Mouse (Mus musculus) lung, embryonic 15.5 days (tissue): ENCODE results near the gene Pla2g1b. TPM values are rescaled to one million over a fixed set of nuclear protein-coding genes. Genes with fewer than 3 reads are reported as not detected.
A peak's percentile ranks its signal among the peaks of the same experiment; 100 is the strongest.

Experiments used
- ATAC-seq: fragments of 200-750 bp; cut with Nextera tagmentation; 2 replicates; pipeline ENCODE4 v1.8.0; 2017; ENCODE audit warnings: moderate number of reproducible peaks, borderline replicate concordance; ENCODE audit not compliant: low FRiP score, low TSS enrichment; ENCODE audit errors: extremely low read depth
- H3K27ac ChIP-seq: fragments of 300-500 bp; sonication (generic); 2 replicates; pipeline ENCODE4 v1.5.1; 2015; ENCODE audit warnings: moderate library complexity, mild to moderate bottlenecking, inconsistent platforms
- H3K27me3 ChIP-seq: fragments of 300-500 bp; sonication (generic); 2 replicates; pipeline ENCODE4 v1.6.1; 2015; ENCODE audit warnings: inconsistent platforms
- H3K36me3 ChIP-seq: fragments of 300-500 bp; sonication (generic); 2 replicates; pipeline ENCODE4 v1.6.1; 2015; ENCODE audit warnings: inconsistent platforms
- H3K4me1 ChIP-seq: fragments of 300-500 bp; sonication (generic); 2 replicates; pipeline ENCODE4 v1.6.1; 2015; ENCODE audit warnings: inconsistent platforms
- H3K4me2 ChIP-seq: fragments of 300-500 bp; sonication (generic); 2 replicates; pipeline ENCODE4 v1.6.1; 2015; ENCODE audit warnings: inconsistent platforms, mild to moderate bottlenecking, moderate library complexity
- H3K4me3 ChIP-seq: fragments of 300-500 bp; sonication (generic); 2 replicates; pipeline ENCODE4 v1.5.1; 2015; ENCODE audit warnings: mild to moderate bottlenecking, inconsistent platforms
- H3K9ac ChIP-seq: fragments of 300-500 bp; sonication (generic); 2 replicates; pipeline ENCODE4 v1.6.1; 2015; ENCODE audit warnings: inconsistent platforms
- H3K9me3 ChIP-seq: fragments of 300-500 bp; sonication (generic); 2 replicates; pipeline ENCODE4 v1.6.1; 2016; ENCODE audit warnings: inconsistent platforms
- WGBS: fragments of 180-500 bp; shearing (Covaris S2); methylation state at CpG from one replicate; pipeline ENCODE4 v1.1.7; 2015; 5-methylcytosine and 5-hydroxymethylcytosine counted together
- polyA plus RNA-seq: library from polyadenylated mRNA; unstranded; fragments of >200 nt; fragmentation: Nextera tagmentation; extraction: Ambion mirVana; gene quantifications from 2 replicates; pipeline ENCODE4 v1.2.1, GENCODE M21; 2015

Gene Pla2g1b
- polyA plus RNA-seq, 1 experiment from 2014 or later: 7.0 TPM

DNA sequence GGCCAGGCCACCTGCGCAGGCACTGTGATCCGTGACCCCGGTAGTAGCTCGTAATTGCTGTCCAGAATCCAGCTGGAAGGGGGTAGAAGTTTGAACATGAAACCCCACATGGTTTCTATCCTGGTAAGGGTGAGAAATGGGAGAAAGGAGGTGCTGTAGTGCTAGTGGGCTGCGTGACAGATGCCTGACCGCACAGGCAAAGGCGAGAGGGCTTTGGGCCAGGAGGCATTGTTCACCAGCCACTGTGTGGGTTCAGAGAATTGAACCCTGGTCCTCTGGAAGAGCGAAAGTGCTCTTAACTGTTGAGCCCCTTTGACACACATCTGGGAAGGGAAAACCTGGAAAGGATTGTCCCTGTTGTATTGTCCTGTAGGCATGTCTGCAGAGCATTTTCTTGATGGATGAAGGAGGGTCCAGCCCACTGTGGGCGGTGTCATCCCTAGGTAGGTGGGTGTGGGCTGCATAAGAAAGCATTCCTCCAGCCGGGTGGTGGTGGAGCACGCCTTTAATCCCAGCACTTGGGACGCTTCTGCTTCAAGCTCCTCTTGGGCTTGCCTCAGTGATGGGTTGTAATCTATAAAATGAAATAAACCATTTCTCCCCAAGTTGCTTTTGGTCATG lies 10.2 kb downstream of the Pla2g1b start:
- ATAC-seq: peak; percentile 28; the same call in 1 of the 2 replicates
- H3K4me3 ChIP-seq: peak overlapping the region; percentile 38
- no peak overlapping the region for H3K9ac ChIP-seq
- H3K27me3 ChIP-seq: no peaks in the 10 kb centered on the region
- no peaks in the 10 kb centered on the region for H3K36me3 ChIP-seq
- peaks cover 10% of the 10 kb centered on the region for H3K4me1 ChIP-seq
- WGBS: 36% methylated on average over 12 of the region's 12 CpGs
- peak overlapping the region; percentile 58 for H3K4me2 ChIP-seq
- no peak overlapping the region for H3K27ac ChIP-seq
- no peaks in the 10 kb centered on the region for H3K9me3 ChIP-seq

DNA sequence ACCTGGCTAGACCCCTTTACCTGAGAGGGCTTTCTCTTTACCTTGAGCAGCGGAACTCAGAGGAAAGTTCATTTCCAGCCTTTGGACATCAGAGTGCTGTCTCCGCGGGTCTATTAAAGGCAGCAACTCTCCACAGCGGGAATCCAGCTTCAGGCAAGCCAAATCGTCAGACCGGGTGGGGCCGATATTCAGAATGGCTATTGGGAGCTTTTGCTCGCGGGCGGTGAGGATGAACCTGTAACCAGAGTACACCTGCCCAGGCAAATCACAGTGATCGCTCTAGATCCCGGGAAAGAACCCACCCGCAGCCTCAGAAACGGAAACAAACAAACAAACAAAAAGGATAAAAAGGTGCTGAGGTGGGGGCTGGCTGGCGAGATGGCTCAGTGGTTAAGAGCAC lies 13.5 kb downstream of the Pla2g1b start:
- Histone ChIP-seq H3K27me3 (no peaks in the 10 kb centered on the region), H3K36me3 (no peaks in the 10 kb centered on the region), H3K4me2 (no peak overlapping the region), H3K4me1 (peaks cover 19% of the 10 kb centered on the region), H3K9ac (no peak overlapping the region), H3K9me3 (no peaks in the 10 kb centered on the region), H3K4me3 (no peak overlapping the region), H3K27ac (no peak overlapping the region)
- 59% methylated on average over 15 of the region's 15 CpGs for WGBS
- no peak for ATAC-seq

DNA sequence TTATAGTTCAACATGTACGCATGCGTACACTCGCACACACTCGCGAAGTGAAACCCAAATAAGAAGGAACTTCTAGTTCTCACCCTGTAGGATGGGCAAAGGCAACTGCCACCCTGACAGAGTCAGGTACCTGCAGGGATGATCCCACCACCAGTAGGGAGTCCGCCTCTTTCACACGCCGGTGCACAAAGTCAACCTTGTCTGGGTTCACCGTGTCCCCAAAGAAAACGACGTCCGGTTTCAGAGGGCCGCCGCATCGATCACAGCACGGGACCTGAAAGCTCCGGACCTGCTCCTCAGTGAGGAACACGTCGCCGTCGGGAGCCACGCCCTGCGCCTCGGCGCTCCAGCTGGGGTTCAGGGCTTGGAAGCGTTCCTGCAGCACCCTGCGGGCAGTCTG lies 14.0 kb downstream of the Pla2g1b start:
- Histone ChIP-seq H3K27ac (no peak overlapping the region), H3K4me1 (peaks cover 23% of the 10 kb centered on the region), H3K4me3 (peak overlapping the region; percentile 17), H3K9ac (no peak overlapping the region; the same call in 1 of the 2 replicates), H3K9me3 (no peaks in the 10 kb centered on the region), H3K27me3 (no peaks in the 10 kb centered on the region), H3K36me3 (no peaks in the 10 kb centered on the region), H3K4me2 (peak overlapping the region; percentile 45)
- WGBS: 26% methylated on average over 27 of the region's 27 CpGs
- no peak for ATAC-seq

DNA sequence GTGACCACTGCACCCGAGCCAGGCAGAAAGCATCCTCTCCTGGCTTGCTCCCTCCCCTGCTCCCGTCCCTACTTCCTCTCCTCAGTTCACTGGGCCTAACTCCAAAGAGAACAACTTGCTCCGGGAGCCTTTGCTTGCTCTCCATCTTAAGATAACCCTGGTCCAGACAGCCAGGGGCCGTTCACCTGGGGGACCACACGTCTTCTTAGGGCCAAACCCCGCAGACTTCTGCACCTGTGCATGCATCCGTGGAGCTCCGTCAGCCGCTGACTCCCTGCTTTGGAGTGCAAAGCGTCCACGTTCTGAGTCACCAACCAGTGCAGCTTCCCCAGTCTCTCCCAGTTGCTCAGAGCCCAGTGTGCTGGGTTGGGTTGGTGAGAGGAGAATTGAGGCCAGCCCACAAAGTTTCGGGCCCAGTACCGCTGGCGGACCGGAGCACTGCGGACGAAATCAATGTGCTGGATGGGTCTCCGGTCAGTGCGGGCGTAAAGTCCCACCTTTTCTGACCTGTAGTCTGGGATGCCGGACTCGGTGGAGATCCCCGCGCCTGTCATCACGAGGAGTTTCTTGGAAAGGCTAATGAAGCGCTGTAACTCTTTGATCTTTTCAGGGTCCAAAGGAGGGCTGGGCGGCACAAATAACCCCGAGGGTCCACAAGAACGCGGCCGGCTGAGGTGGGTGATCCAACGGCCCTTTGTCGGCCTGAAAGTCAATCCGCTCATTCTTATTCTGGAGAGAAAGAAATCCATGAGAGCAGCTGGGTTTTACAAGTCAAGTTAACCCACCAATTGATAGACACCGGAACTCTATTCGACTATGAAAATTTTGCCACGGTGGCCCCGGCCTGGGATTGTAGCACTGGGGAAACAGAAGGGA lies 16.6 kb downstream of the Pla2g1b start:
- Histone ChIP-seq H3K4me1 (peaks cover 17% of the 10 kb centered on the region), H3K27me3 (no peaks in the 10 kb centered on the region), H3K9ac (no peak overlapping the region), H3K36me3 (no peaks in the 10 kb centered on the region), H3K9me3 (no peaks in the 10 kb centered on the region), H3K27ac (no peak overlapping the region), H3K4me3 (no peak overlapping the region), H3K4me2 (peak overlapping the region; percentile 28)
- WGBS: 38% methylated on average over 38 of the region's 38 CpGs
- ATAC-seq: no peak

DNA sequence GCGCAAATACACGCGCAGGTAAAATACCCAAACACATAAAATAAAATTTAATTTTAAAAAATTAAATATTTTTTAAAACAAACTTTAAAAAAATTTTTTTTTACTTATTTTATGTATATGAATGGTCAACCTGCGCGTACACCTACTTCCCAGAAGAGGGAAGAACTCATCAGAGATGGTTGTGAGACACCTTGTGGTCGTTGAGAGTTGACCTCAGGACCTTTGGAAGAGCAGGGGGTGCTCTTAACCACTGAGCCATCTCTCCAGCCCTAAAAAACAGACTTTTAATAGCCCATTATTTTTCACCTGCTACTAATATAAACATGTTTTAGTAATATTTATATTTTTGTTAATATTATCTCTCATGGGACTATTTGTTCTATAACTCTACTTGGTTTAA lies 17.3 kb downstream of the Pla2g1b start:
- ATAC-seq: no peak
- no peaks in the 10 kb centered on the region for H3K9me3 ChIP-seq
- WGBS: 51% methylated on average over 6 of the region's 6 CpGs
- peaks cover 18% of the 10 kb centered on the region for H3K4me1 ChIP-seq
- no peak overlapping the region for H3K27ac ChIP-seq
- no peaks in the 10 kb centered on the region for H3K27me3 ChIP-seq
- no peaks in the 10 kb centered on the region for H3K36me3 ChIP-seq
- no peak overlapping the region for H3K4me3 ChIP-seq
- peak overlapping the region; percentile 71; the same call in 1 of the 2 replicates for H3K4me2 ChIP-seq
- no peak overlapping the region for H3K9ac ChIP-seq

DNA sequence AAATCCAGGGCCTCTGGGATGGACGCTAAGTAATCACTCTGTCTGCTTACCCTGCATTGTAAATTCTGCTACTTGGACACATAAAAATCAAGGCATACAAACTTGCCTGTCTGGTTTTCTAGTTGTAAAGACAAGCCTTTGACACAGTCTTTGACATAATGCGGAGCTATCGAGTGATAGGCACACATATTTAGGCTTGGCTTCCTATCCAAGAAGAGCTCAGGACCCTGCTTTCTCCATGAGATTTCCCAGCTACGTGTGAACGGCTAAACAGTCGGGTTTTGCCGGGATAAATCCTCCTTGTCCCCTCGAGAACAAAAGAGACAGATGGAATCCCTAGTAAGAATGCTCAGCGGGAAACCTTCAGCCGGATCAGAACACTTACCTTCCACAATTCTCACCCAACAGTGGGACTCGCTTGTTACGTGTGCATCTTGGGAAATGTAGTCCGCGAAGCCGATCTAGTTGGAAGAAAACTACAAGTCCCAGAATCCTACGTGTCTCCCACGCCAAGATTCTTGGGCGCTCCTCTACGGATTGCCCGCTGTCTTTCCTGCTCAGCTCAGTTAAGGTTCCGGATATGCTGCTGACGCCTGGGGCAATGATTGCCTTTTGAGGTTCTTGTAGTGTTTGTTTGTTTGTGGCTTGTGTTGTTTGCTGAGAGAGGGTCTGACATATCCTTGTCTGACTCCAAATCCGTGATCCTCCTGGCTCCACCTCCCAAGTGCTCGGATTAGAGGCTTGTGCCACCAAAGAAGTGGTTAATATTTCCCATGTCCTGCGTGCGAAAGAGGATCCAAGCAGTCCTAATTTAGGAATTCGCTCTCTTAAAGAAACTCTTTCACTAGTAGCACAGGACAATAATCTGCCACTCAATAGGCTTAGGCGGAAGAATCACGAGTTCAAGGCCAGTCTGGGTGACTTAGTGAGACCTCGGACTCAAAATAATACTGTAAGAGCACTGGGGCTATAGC lies 18.2 kb downstream of the Pla2g1b start, which contains the start of gene Sirt4:
Sirt4 (minus strand) TSS at position 779 of the 974 bp plus-strand sequence.
- peak within 1 kb of the TSS; percentile 58 for H3K27ac ChIP-seq
- H3K4me2 ChIP-seq: peak within 1 kb of the TSS; percentile 71
- peaks cover 23% of the 10 kb centered on the region for H3K4me1 ChIP-seq
- 6% methylated on average over 30 of the region's 30 CpGs for WGBS
- H3K27me3 ChIP-seq: no peaks in the 10 kb centered on the region
- ATAC-seq: peak; percentile 90
- no peaks in the 10 kb centered on the region for H3K36me3 ChIP-seq
- peak within 1 kb of the TSS; percentile 65 for H3K9ac ChIP-seq
- no peaks in the 10 kb centered on the region for H3K9me3 ChIP-seq
- peak within 1 kb of the TSS; percentile 50 for H3K4me3 ChIP-seq

DNA sequence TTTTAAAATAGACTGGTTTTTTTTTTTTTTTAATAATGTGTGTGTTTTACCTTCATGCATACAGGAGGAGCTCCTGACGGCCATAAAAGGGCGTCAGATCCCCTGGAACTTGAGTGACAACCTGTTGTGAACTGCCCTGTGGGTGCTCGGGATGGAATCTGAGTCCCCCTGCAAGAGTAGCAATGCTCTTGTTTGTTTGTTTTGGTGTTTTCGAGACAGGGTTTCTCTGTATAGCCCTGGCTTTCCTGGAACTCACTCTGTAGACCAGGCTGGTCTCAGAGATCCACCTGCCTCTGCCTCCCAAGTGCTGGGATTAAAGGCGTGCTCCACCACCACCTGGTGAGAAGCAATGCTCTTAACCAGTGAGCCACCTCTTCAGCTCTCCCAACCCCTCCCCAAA lies 18.9 kb downstream of the Pla2g1b start:
- Histone ChIP-seq H3K27me3 (no peaks in the 10 kb centered on the region), H3K27ac (no peak overlapping the region), H3K4me2 (peak overlapping the region; percentile 71), H3K4me1 (peaks cover 23% of the 10 kb centered on the region), H3K9me3 (no peaks in the 10 kb centered on the region), H3K36me3 (no peaks in the 10 kb centered on the region), H3K4me3 (peak overlapping the region; percentile 50), H3K9ac (peak overlapping the region; percentile 47)
- no peak for ATAC-seq
- WGBS: 67% methylated on average over 5 of the region's 5 CpGs

DNA sequence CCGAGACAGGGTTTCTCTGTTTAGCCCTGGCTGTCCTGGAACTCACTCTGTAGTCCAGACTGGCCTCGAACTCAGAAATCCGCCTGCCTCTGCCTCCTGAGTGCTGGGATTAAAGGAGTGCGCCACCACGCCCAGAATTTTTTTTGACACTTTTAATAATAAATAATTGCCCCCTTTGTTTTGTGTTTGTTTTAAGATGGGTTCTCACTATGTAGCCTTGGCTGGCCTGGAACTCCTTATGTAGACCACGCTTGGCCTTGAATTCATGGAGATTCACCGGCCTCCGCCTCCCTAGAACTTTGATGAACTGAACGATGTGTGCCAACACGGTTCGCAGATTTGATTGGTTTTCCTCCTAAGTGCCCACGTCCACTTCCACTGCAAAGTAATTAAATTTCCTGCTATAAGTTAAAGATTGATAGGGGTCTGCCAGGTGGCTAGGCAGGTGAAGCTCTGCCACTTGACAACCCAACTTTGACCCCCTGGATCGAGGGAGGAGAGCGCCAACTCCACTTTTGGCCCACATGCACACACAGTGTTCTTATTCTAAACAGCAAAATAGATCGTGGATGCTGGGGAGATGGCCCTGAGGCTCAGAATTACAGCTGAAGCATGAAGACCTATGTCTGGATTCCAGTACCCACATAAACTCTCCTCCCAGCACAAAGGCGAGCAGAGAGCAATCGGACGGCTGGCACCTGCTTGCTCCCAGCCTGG lies 19.6 kb downstream of the Pla2g1b start:
- WGBS: 69% methylated on average over 18 of the region's 18 CpGs
- H3K27ac ChIP-seq: no peak overlapping the region
- H3K9me3 ChIP-seq: no peaks in the 10 kb centered on the region
- no peak overlapping the region for H3K4me3 ChIP-seq
- no peak for ATAC-seq
- no peak overlapping the region for H3K9ac ChIP-seq
- H3K36me3 ChIP-seq: no peaks in the 10 kb centered on the region
- H3K4me2 ChIP-seq: no peak overlapping the region
- H3K27me3 ChIP-seq: no peaks in the 10 kb centered on the region
- H3K4me1 ChIP-seq: peaks cover 22% of the 10 kb centered on the region

DNA sequence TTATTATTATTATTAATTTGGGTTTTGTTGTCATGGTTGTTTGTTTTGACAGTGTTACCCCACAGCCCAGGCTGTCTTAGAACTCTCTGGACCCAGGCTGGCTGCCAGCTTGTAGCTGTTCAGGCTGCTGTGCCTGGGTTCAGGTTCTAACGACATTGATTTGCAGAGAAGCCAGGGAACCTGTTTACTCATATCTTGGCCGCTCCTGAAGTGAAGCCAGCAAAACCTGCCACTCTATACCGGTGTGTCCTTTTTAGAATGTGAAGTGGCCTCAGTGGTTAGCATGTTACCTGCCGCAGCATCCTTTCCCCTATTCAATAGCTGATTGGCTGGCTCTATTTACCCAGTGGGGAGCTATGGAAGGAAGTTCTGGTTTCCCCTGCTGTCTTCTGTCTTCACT lies 20.7 kb downstream of the Pla2g1b start:
- Histone ChIP-seq H3K36me3 (no peaks in the 10 kb centered on the region), H3K9me3 (no peaks in the 10 kb centered on the region), H3K4me2 (no peak overlapping the region), H3K9ac (no peak overlapping the region), H3K27ac (no peak overlapping the region), H3K4me1 (peaks cover 33% of the 10 kb centered on the region), H3K27me3 (no peaks in the 10 kb centered on the region), H3K4me3 (no peak overlapping the region)
- 47% methylated on average over 4 of the region's 4 CpGs for WGBS
- ATAC-seq: no peak

DNA sequence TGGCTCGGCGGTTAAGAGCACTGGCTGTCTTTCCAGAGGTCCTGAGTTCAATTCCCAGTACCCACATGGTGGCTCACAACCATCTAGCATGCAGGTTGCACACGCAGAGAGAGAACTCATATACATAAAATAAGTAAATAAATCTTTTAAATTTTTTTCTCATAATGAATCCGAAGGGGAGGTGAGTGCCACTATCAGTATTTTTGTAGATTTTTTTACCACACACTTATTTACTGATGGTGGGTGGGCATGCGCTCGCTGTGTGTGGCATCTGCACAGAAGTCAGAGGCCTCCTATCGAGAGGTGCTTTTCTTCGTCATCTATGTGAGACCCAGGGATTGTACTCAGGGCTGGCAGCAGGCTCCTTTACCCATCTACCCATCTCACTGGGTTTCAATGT lies 21.3 kb downstream of the Pla2g1b start:
- Histone ChIP-seq H3K4me2 (no peak overlapping the region), H3K4me1 (peaks cover 35% of the 10 kb centered on the region), H3K9me3 (no peaks in the 10 kb centered on the region), H3K27ac (no peak overlapping the region), H3K27me3 (no peaks in the 10 kb centered on the region), H3K9ac (no peak overlapping the region), H3K36me3 (no peaks in the 10 kb centered on the region), H3K4me3 (no peak overlapping the region)
- ATAC-seq: no peak
- WGBS: 74% methylated on average over 8 of the region's 8 CpGs
